Mouse (Mus musculus): ENCODE results near the gene Pou2af1. TPM values are rescaled to one million over a fixed set of nuclear protein-coding genes. Genes with fewer than 3 reads are reported as not detected.

The Pou2af1 gene
- polyA plus RNA-seq, 1 experiment from 2014 or later: not detected

DNA sequence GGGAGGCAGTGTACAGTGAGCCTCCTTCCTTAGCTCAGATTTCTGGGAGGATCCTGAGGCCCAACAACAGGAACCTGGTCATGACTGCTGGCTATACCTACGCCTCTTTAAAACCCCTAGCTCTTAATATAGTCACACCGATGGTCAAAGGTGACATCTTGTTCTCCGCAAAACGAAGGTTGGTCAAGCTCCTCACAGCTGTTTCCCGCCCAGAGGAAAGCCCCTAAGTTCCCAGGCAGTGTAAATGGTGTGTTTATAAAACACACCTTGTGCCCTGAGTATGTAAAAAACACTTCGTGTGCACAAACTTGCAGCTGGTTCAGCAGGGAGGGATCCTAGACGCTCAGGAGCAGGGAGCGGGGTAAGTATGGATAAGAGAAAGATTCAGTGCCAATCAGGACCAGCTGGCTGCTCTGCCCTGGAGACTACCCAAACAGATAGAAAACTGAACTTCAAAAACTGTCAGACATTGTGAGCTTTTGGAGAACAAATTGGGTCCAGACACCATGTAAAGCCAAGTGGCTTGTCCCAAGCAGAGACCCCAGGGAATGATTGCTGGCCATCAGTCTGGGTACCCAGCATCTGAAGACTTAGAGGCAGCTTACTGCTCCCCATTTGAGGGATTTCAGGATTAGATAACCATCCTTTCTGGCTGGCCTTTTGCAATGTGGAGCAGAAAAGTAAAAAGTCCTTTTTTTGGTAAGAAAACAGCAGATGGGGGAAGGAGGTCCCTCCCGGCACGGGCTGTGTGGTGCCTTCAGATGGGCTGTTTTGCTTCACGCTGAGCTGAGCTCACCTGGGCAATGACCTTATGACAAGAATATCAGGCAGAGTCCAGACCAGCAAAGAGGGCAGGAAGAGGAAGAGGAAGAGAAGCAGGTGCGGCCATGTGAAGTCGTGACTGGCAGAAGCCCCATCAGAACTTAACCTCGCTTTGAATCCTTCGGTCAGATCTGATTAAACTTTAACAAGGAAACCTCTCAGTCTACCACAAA, 30.5 kb upstream of the Pou2af1 start:
- H3K36me3 ChIP-seq: no peaks in the 10 kb centered on the region
- no peak overlapping the region for H3K27ac ChIP-seq
- no peaks in the 10 kb centered on the region for H3K4me1 ChIP-seq (replicated peaks)
- 80% methylated on average over 15 of the region's 15 CpGs for WGBS
- no peaks in the 10 kb centered on the region for H3K9me3 ChIP-seq
- H3K4me3 ChIP-seq (replicated peaks): no peak overlapping the region
- H3K4me2 ChIP-seq: no peak overlapping the region
- H3K9ac ChIP-seq (replicated peaks): no peak overlapping the region
- H3K27me3 ChIP-seq: no peaks in the 10 kb centered on the region
- ATAC-seq (ENCODE audit: insufficient number of reproducible peaks, insufficient read depth, low FRiP score, low TSS enrichment, low read depth): no peak

- Histone ChIP-seq H3K4me1 (replicated peaks) (no peaks in the 10 kb centered on the region), H3K9me3 (no peaks in the 10 kb centered on the region), H3K9ac (replicated peaks) (no peak overlapping the region), H3K4me2 (no peak overlapping the region), H3K4me3 (replicated peaks) (no peak overlapping the region), H3K27me3 (no peaks in the 10 kb centered on the region), H3K36me3 (no peaks in the 10 kb centered on the region), H3K27ac (no peak overlapping the region)
- 60% methylated on average over 4 of the region's 4 CpGs for WGBS
- ATAC-seq (ENCODE audit: insufficient number of reproducible peaks, insufficient read depth, low FRiP score, low TSS enrichment, low read depth): no peak
These were observed 28.1 kb upstream of the Pou2af1 start for GRCm38 (mm10) chr9:51185386-51185785.

- H3K4me3 ChIP-seq (replicated peaks): no peak overlapping the region
- H3K4me1 ChIP-seq (replicated peaks): no peaks in the 10 kb centered on the region
- H3K4me2 ChIP-seq: no peak overlapping the region
- no peak overlapping the region for H3K27ac ChIP-seq
- no peak overlapping the region for H3K9ac ChIP-seq (replicated peaks)
- ATAC-seq (ENCODE audit: insufficient number of reproducible peaks, insufficient read depth, low FRiP score, low TSS enrichment, low read depth): no peak
- 79% methylated on average over 5 of the region's 5 CpGs for WGBS
- H3K36me3 ChIP-seq: no peaks in the 10 kb centered on the region
- no peaks in the 10 kb centered on the region for H3K27me3 ChIP-seq
- no peaks in the 10 kb centered on the region for H3K9me3 ChIP-seq
These were observed 27.6 kb upstream of the Pou2af1 start for GRCm38 (mm10) chr9:51185871-51186270.

DNA sequence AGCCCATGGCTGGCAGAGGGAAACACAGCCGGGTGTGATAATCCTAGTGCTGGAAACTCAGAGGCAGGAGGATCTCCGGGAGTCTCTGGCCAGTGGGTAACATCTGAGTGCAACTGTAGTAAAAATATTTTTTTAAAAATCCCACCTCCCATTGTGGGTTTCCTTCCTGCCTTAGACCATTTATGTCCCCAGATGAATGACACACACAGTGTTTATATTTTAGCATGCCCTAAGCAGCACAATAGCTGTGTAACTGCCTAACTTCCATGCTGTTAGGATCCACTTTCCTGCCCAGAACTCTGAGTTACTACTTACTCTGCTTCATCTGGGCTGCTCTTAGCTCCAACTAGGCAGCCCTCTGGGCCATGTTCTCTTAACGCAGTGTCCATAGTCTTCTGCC, 22.9 kb upstream of the Pou2af1 start:
- ATAC-seq (ENCODE audit: insufficient number of reproducible peaks, insufficient read depth, low FRiP score, low TSS enrichment, low read depth): no peak
- Histone ChIP-seq H3K36me3 (no peaks in the 10 kb centered on the region), H3K4me2 (no peak overlapping the region), H3K9ac (replicated peaks) (no peak overlapping the region), H3K27ac (no peak overlapping the region), H3K4me3 (replicated peaks) (no peak overlapping the region), H3K27me3 (no peaks in the 10 kb centered on the region), H3K9me3 (0 out of 2 replicates have a peak, but pooled peaks cover 4% of the 10 kb centered on the region), H3K4me1 (replicated peaks) (no peaks in the 10 kb centered on the region)
- WGBS: 88% methylated on average over 3 of the region's 3 CpGs

DNA sequence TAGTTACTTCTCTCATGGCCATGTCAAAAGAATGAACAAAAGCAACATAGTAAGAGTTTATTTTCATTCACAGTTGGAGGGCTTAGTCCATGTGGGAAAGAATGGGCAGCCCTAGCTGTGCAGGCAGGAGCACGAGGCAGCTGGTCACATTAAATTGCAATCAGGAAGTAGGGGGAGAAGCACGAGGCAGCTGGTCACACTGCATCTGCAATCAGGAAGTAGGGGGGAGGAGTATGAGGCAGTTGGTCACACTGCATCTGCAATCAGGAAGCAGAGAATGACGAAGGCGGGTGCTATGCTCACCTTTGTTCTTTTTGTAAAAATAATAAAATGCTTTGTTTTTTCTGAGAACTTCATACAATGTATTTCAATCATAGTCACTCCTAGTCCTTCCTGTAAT, 18.7 kb upstream of the Pou2af1 start:
- Histone ChIP-seq H3K4me1 (replicated peaks) (no peaks in the 10 kb centered on the region), H3K27ac (no peak overlapping the region), H3K9ac (replicated peaks) (no peak overlapping the region), H3K4me2 (no peak overlapping the region), H3K4me3 (replicated peaks) (no peak overlapping the region), H3K27me3 (no peaks in the 10 kb centered on the region), H3K9me3 (0 out of 2 replicates have a peak, but pooled peaks cover 4% of the 10 kb centered on the region), H3K36me3 (no peaks in the 10 kb centered on the region)
- ATAC-seq (ENCODE audit: insufficient number of reproducible peaks, insufficient read depth, low FRiP score, low TSS enrichment, low read depth): no peak
- WGBS: 83% methylated on average over 4 of the region's 4 CpGs

GRCm38 (mm10) chr9:51208974-51209332, 4.6 kb upstream of the Pou2af1 start:
- no peak overlapping the region for H3K4me3 ChIP-seq (replicated peaks)
- no peaks in the 10 kb centered on the region for H3K27me3 ChIP-seq
- WGBS: 88% methylated on average over 2 of the region's 2 CpGs
- no peaks in the 10 kb centered on the region for H3K36me3 ChIP-seq
- no peak for ATAC-seq (ENCODE audit: insufficient number of reproducible peaks, insufficient read depth, low FRiP score, low TSS enrichment, low read depth)
- no peak overlapping the region for H3K27ac ChIP-seq
- H3K9ac ChIP-seq (replicated peaks): no peak overlapping the region
- no peaks in the 10 kb centered on the region; the same call in 1 of the 2 replicates for H3K4me1 ChIP-seq (replicated peaks)
- H3K4me2 ChIP-seq: no peak overlapping the region
- H3K9me3 ChIP-seq: no peaks in the 10 kb centered on the region

- Histone ChIP-seq H3K4me1 (replicated peaks) (no peaks in the 10 kb centered on the region; the same call in 1 of the 2 replicates), H3K9ac (replicated peaks) (no peak overlapping the region), H3K27me3 (no peaks in the 10 kb centered on the region), H3K9me3 (no peaks in the 10 kb centered on the region), H3K27ac (no peak overlapping the region), H3K36me3 (no peaks in the 10 kb centered on the region), H3K4me2 (no peak overlapping the region), H3K4me3 (replicated peaks) (no peak overlapping the region)
- ATAC-seq (ENCODE audit: insufficient number of reproducible peaks, insufficient read depth, low FRiP score, low TSS enrichment, low read depth): no peak
- WGBS: 72% methylated on average over 6 of the region's 6 CpGs
These were observed 2.3 kb upstream of the Pou2af1 start for GRCm38 (mm10) chr9:51211191-51211590.

GRCm38 (mm10) chr9:51213729-51214237, 275 bp downstream of the Pou2af1 start:
- H3K36me3 ChIP-seq: no peaks in the 10 kb centered on the region
- H3K4me1 ChIP-seq (replicated peaks): no peaks in the 10 kb centered on the region; the same call in 1 of the 2 replicates
- no peak overlapping the region for H3K9ac ChIP-seq (replicated peaks)
- 90% methylated on average over 6 of the region's 6 CpGs for WGBS
- no peak for ATAC-seq (ENCODE audit: insufficient number of reproducible peaks, insufficient read depth, low FRiP score, low TSS enrichment, low read depth)
- no peak overlapping the region for H3K4me2 ChIP-seq
- H3K27ac ChIP-seq: no peak overlapping the region
- H3K27me3 ChIP-seq: no peaks in the 10 kb centered on the region
- no peaks in the 10 kb centered on the region for H3K9me3 ChIP-seq
- H3K4me3 ChIP-seq (replicated peaks): no peak overlapping the region

DNA sequence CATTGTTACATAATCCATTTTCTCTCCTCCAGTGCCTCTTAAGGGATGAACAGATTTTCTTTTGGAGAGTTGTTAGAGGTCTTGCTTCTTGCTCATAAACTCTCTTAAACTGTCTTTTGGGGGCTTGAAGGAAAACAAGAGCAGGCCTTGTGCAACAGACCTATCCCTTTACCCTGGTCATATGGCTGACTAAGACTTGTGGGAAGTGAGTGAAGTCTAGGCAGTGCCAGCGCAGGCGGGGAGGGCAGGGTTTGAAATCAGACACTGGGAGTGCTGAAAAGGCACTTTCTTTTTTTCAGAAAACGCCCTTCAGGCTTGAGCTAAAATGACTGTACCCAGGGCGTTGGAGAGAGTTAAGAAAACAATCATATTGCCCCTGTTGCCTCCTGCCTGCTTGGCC, 1.8 kb downstream of the Pou2af1 start:
- H3K27ac ChIP-seq: no peak overlapping the region
- ATAC-seq (ENCODE audit: insufficient number of reproducible peaks, insufficient read depth, low FRiP score, low TSS enrichment, low read depth): no peak
- no peaks in the 10 kb centered on the region; the same call in 1 of the 2 replicates for H3K4me1 ChIP-seq (replicated peaks)
- H3K4me2 ChIP-seq: no peak overlapping the region
- no peak overlapping the region for H3K9ac ChIP-seq (replicated peaks)
- 32% methylated on average over 4 of the region's 4 CpGs for WGBS
- H3K9me3 ChIP-seq: no peaks in the 10 kb centered on the region
- H3K4me3 ChIP-seq (replicated peaks): no peak overlapping the region
- no peaks in the 10 kb centered on the region for H3K27me3 ChIP-seq
- H3K36me3 ChIP-seq: no peaks in the 10 kb centered on the region

GRCm38 (mm10) chr9:51215949-51216348, 2.4 kb downstream of the Pou2af1 start:
- Histone ChIP-seq H3K4me1 (replicated peaks) (no peaks in the 10 kb centered on the region; the same call in 1 of the 2 replicates), H3K4me3 (replicated peaks) (no peak overlapping the region), H3K27me3 (no peaks in the 10 kb centered on the region), H3K9ac (replicated peaks) (no peak overlapping the region), H3K36me3 (no peaks in the 10 kb centered on the region), H3K9me3 (no peaks in the 10 kb centered on the region), H3K4me2 (no peak overlapping the region), H3K27ac (no peak overlapping the region)
- WGBS: 82% methylated on average over 6 of the region's 6 CpGs
- no peak for ATAC-seq (ENCODE audit: insufficient number of reproducible peaks, insufficient read depth, low FRiP score, low TSS enrichment, low read depth)

DNA sequence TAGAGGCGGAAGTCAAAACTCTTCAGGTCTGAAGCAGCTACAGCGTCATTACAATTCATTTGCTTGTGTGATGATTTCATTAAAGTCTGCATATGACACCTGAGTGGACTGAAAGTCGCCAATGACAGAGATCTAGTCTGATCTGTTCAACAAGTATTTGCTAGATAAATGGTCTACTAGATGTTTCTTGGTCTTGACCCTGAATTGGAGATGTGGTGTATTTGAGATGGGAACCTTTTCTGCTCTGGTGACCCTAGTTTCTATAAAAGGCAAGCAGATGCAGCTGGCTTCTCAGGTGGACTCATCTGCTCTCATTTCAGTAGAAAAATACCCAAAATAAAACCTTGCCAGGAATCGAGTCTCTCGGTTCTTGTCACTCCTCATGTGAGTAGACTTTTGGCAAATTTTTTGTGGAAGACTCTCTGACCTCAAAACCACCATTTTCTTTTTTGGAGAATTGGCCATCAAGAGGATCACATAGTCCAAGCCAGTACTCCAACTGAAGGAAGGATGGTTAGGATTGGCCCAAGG, 12.2 kb downstream of the Pou2af1 start:
- ATAC-seq (ENCODE audit: insufficient number of reproducible peaks, insufficient read depth, low FRiP score, low TSS enrichment, low read depth): no peak
- WGBS: 81% methylated on average over 5 of the region's 5 CpGs

More for the DNA sequence above, 12.2 kb downstream of the Pou2af1 start:
- H3K4me3 ChIP-seq (replicated peaks): no peak overlapping the region
- H3K9me3 ChIP-seq: no peaks in the 10 kb centered on the region
- no peak overlapping the region for H3K9ac ChIP-seq (replicated peaks)
- H3K27ac ChIP-seq: no peak overlapping the region
- no peaks in the 10 kb centered on the region for H3K27me3 ChIP-seq
- no peaks in the 10 kb centered on the region for H3K36me3 ChIP-seq
- H3K4me1 ChIP-seq (replicated peaks): no peaks in the 10 kb centered on the region
- H3K4me2 ChIP-seq: no peak overlapping the region

Measured in limb, embryonic 12.5 days (tissue).